Mouse (Mus musculus): ENCODE measurements at regions not wholly inside any gene's neighbourhood (a gene's known extent, or its start where the extent isn't known, plus 50 kb on each side); places are given as distances from the start of the nearest gene placed in this dataset.
A peak's percentile ranks its signal among the peaks of the same experiment; 100 is the strongest.

DNA sequence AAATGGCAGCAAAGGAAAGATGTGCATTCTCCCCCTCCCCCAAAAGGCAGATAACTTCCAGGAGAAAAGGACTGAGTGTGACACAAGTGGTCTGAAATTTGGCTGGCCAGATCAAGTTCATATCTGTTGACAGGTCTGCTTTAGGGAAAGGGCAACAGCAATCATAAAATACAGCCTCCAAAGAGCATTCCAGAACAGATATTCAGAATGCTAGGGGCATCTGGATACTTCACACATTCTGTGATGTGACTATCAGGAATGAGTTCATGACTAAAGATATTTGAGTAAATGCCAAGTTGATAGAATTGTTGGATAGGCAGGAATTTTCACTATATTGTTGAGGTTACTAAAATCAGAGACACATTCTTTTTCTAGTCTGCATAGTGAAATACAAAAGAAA lies 208.2 kb downstream of the Inhba start:
- H3K36me3 ChIP-seq (ENCODE audit: control insufficient read depth, insufficient read depth) = no peaks in the 10 kb centered on the region
- no peak overlapping the region for H3ac ChIP-seq (ENCODE audit: control insufficient read depth, insufficient read length)
- no peak overlapping the region for H3K4me3 ChIP-seq
- no peaks in the 10 kb centered on the region for H3K79me2 ChIP-seq (ENCODE audit: control insufficient read depth, insufficient read depth)
- H3K4me2 ChIP-seq (ENCODE audit: low read depth) = no peak overlapping the region
- no peaks in the 10 kb centered on the region for H3K27me3 ChIP-seq (ENCODE audit: control insufficient read depth, insufficient read depth, insufficient read length)
- TF ChIP-seq POLR2A (IDR thresholded peaks at IDR 0.05; ENCODE audit: insufficient read length, low read depth) = no peak
- no peak for TF ChIP-seq POLR2AphosphoS2 (IDR thresholded peaks at IDR 0.05; ENCODE audit: insufficient read length, low read depth)
- no peak for TF ChIP-seq TCF12 (IDR thresholded peaks at IDR 0.05; ENCODE audit: insufficient read depth, poor library complexity, severe bottlenecking)
- no peak for TF ChIP-seq E2F4 (IDR thresholded peaks at IDR 0.05; ENCODE audit: insufficient read depth)
- TF ChIP-seq MAX (IDR thresholded peaks at IDR 0.05; ENCODE audit: low read depth) = no peak
- no peak for TF ChIP-seq USF1 (IDR thresholded peaks at IDR 0.05; ENCODE audit: low read depth)
- no peak for TF ChIP-seq CEBPB (IDR thresholded peaks at IDR 0.05; ENCODE audit: insufficient read depth, poor library complexity, severe bottlenecking)
- no peak for TF ChIP-seq REST (IDR thresholded peaks at IDR 0.05; ENCODE audit: insufficient read depth, insufficient read length)
- no peak for TF ChIP-seq MYOG (IDR thresholded peaks at IDR 0.05; ENCODE audit: control insufficient read depth in 1 of 3, insufficient read depth in 1 of 3, insufficient read length in 2 of 3, low read depth in 2 of 3)
- no peak for TF ChIP-seq SRF (IDR thresholded peaks at IDR 0.05; ENCODE audit: control insufficient read depth, insufficient read length, low read depth)
- no peak for TF ChIP-seq TCF3 (IDR thresholded peaks at IDR 0.05; ENCODE audit: insufficient read length, low read depth)
- no peak for TF ChIP-seq MYOD1 (IDR thresholded peaks at IDR 0.05; ENCODE audit: control insufficient read depth in 1 of 3, insufficient read length in 2 of 3, low read depth in 2 of 3)

DNA sequence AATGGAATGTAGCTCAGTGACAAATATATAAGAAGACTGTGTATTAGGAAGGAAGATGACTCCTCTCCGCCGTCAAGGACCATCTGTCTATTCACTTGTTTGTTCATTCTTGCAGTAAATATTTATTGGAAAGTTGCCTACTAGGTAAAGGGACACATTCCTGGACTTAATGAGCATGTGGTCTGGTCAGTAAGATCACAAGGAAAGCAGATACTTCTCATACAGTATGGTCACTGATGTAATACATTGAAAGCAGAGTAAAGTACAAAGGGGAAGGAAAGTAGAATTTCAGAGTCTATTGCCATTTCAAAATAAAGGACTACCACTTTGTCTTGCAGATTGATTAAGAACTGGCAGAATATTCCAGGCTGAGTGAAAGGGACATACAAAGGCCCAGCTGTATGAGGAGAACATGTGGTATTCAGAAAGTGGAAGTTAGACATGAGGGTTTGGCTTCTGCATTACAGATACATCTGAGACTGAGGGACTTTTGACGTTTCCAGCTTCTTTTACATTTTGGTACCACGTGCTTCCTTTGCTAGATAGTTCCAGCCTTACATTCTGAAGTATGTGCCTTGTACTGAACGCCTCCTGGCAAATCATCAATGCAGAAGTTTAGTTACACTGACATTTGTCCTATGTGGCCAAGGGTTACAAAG lies 211.4 kb downstream of the Inhba start:
- H3ac ChIP-seq (ENCODE audit: control insufficient read depth, insufficient read length) = no peak overlapping the region
- no peaks in the 10 kb centered on the region for H3K27me3 ChIP-seq (ENCODE audit: control insufficient read depth, insufficient read depth, insufficient read length)
- TF ChIP-seq TCF3 (IDR thresholded peaks at IDR 0.05; ENCODE audit: insufficient read length, low read depth) (no peak), MAX (IDR thresholded peaks at IDR 0.05; ENCODE audit: low read depth) (no peak), CEBPB (IDR thresholded peaks at IDR 0.05; ENCODE audit: insufficient read depth, poor library complexity, severe bottlenecking) (peak; percentile 85)
- peak overlapping the region; percentile 30 for H3K4me2 ChIP-seq (ENCODE audit: low read depth)
- no peaks in the 10 kb centered on the region for H3K79me2 ChIP-seq (ENCODE audit: control insufficient read depth, insufficient read depth)
- H3K4me3 ChIP-seq = no peak overlapping the region
- H3K36me3 ChIP-seq (ENCODE audit: control insufficient read depth, insufficient read depth) = no peaks in the 10 kb centered on the region

DNA sequence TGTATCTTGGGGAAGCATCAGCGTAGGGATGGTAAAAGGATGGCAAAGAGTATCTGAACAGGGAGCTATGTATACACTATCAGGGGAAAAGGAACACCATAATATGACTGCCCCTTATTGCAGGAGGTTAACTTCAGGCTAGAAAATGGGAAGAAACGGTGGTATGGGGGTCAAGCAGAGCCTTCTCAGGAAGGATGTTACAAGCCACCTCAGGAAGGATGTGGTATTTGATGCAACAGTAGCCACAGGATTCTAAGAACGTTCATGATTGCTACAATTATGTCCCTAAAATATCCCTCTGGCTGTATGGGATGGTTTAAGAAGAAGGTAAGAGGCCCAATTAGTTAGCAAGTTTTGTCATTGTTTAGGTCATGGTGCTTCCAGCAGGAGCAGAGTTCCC lies 249.5 kb downstream of the Inhba start:
- H3ac ChIP-seq (ENCODE audit: control insufficient read depth, insufficient read length) = no peak overlapping the region
- no peaks in the 10 kb centered on the region for H3K36me3 ChIP-seq (ENCODE audit: control insufficient read depth, insufficient read depth)
- H3K79me2 ChIP-seq (ENCODE audit: control insufficient read depth, insufficient read depth) = no peaks in the 10 kb centered on the region
- no peaks in the 10 kb centered on the region for H3K27me3 ChIP-seq (ENCODE audit: control insufficient read depth, insufficient read depth, insufficient read length)
- H3K4me3 ChIP-seq = no peak overlapping the region
- no peak overlapping the region for H3K4me2 ChIP-seq (ENCODE audit: low read depth)
- TF ChIP-seq MYOG (IDR thresholded peaks at IDR 0.05; ENCODE audit: control insufficient read depth in 1 of 3, insufficient read depth in 1 of 3, insufficient read length in 2 of 3, low read depth in 2 of 3) = no peak
- no peak for TF ChIP-seq USF1 (IDR thresholded peaks at IDR 0.05; ENCODE audit: low read depth)

DNA sequence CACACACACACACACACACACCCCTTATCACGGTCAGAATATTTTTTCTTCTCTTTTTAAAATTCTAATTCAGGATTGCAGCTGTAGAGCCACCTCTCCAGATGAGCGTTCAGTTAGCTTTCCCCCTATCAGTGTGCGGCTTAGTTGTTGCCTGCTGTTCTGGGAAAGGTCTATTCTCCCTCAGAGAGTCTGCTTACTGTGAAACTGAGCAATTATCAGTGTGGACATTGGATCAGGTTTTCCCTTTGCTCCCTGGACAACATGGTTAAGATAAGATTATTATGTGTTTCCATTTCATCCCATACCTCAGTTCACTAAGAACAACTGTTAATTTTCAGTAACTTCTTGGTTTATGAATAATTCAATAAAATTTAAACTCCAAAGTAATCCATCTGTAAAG lies 268.3 kb downstream of the Inhba start:
- Histone ChIP-seq H3K27me3 (ENCODE audit: control insufficient read depth, insufficient read depth, insufficient read length) (no peaks in the 10 kb centered on the region), H3K36me3 (ENCODE audit: control insufficient read depth, insufficient read depth) (no peaks in the 10 kb centered on the region), H3K4me2 (ENCODE audit: low read depth) (no peak overlapping the region), H3K4me3 (no peak overlapping the region), H3K79me2 (ENCODE audit: control insufficient read depth, insufficient read depth) (no peaks in the 10 kb centered on the region), H3ac (ENCODE audit: control insufficient read depth, insufficient read length) (no peak overlapping the region)
- TF ChIP-seq MYOG (IDR thresholded peaks at IDR 0.05; ENCODE audit: control insufficient read depth in 1 of 3, insufficient read depth in 1 of 3, insufficient read length in 2 of 3, low read depth in 2 of 3) = no peak
- no peak for TF ChIP-seq MYOD1 (IDR thresholded peaks at IDR 0.05; ENCODE audit: control insufficient read depth in 1 of 3, insufficient read length in 2 of 3, low read depth in 2 of 3)
- no peak for TF ChIP-seq USF1 (IDR thresholded peaks at IDR 0.05; ENCODE audit: low read depth)
- TF ChIP-seq SRF (IDR thresholded peaks at IDR 0.05; ENCODE audit: control insufficient read depth, insufficient read length, low read depth) = no peak
- TF ChIP-seq CEBPB (IDR thresholded peaks at IDR 0.05; ENCODE audit: insufficient read depth, poor library complexity, severe bottlenecking) = no peak
- no peak for TF ChIP-seq POLR2AphosphoS2 (IDR thresholded peaks at IDR 0.05; ENCODE audit: insufficient read length, low read depth)
- TF ChIP-seq E2F4 (IDR thresholded peaks at IDR 0.05; ENCODE audit: insufficient read depth) = no peak
- TF ChIP-seq TCF12 (IDR thresholded peaks at IDR 0.05; ENCODE audit: insufficient read depth, poor library complexity, severe bottlenecking) = no peak
- TF ChIP-seq TCF3 (IDR thresholded peaks at IDR 0.05; ENCODE audit: insufficient read length, low read depth) = no peak
- no peak for TF ChIP-seq REST (IDR thresholded peaks at IDR 0.05; ENCODE audit: insufficient read depth, insufficient read length)
- no peak for TF ChIP-seq POLR2A (IDR thresholded peaks at IDR 0.05; ENCODE audit: insufficient read length, low read depth)
- no peak for TF ChIP-seq MAX (IDR thresholded peaks at IDR 0.05; ENCODE audit: low read depth)

DNA sequence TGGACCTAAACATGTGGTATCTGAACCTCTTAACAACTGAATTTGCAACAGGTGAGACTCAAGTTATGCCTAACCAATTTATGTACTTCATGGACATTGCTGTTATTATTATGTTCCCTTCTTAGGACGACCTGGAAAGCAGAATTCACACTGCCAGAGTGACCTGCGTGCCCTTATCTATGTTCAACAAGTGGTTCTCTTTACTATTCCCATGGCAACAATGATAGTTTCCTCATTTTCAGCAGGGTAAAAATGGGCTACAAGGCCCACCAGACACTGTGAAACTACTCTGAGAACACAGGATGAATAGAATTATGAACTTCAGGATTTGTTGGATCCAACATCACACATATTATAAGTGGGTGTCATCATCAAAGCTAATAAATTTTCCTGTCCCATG lies 269.1 kb downstream of the Inhba start:
- H3K4me3 ChIP-seq = no peak overlapping the region
- H3ac ChIP-seq (ENCODE audit: control insufficient read depth, insufficient read length) = no peak overlapping the region
- no peak for TF ChIP-seq MAX (IDR thresholded peaks at IDR 0.05; ENCODE audit: low read depth)
- TF ChIP-seq USF1 (IDR thresholded peaks at IDR 0.05; ENCODE audit: low read depth) = no peak
- TF ChIP-seq REST (IDR thresholded peaks at IDR 0.05; ENCODE audit: insufficient read depth, insufficient read length) = no peak
- TF ChIP-seq POLR2A (IDR thresholded peaks at IDR 0.05; ENCODE audit: insufficient read length, low read depth) = no peak
- TF ChIP-seq MYOG (IDR thresholded peaks at IDR 0.05; ENCODE audit: control insufficient read depth in 1 of 3, insufficient read depth in 1 of 3, insufficient read length in 2 of 3, low read depth in 2 of 3) = no peak
- TF ChIP-seq TCF12 (IDR thresholded peaks at IDR 0.05; ENCODE audit: insufficient read depth, poor library complexity, severe bottlenecking) = no peak
- no peak for TF ChIP-seq MYOD1 (IDR thresholded peaks at IDR 0.05; ENCODE audit: control insufficient read depth in 1 of 3, insufficient read length in 2 of 3, low read depth in 2 of 3)
- TF ChIP-seq TCF3 (IDR thresholded peaks at IDR 0.05; ENCODE audit: insufficient read length, low read depth) = no peak
- no peak for TF ChIP-seq CEBPB (IDR thresholded peaks at IDR 0.05; ENCODE audit: insufficient read depth, poor library complexity, severe bottlenecking)
- no peak for TF ChIP-seq E2F4 (IDR thresholded peaks at IDR 0.05; ENCODE audit: insufficient read depth)
- H3K36me3 ChIP-seq (ENCODE audit: control insufficient read depth, insufficient read depth) = no peaks in the 10 kb centered on the region
- no peaks in the 10 kb centered on the region for H3K27me3 ChIP-seq (ENCODE audit: control insufficient read depth, insufficient read depth, insufficient read length)
- no peak overlapping the region for H3K4me2 ChIP-seq (ENCODE audit: low read depth)
- H3K79me2 ChIP-seq (ENCODE audit: control insufficient read depth, insufficient read depth) = no peaks in the 10 kb centered on the region
